Mouse (Mus musculus): ENCODE measurements around the gene Ppfia3. TPM values are rescaled to one million over a fixed set of nuclear protein-coding genes. Genes with fewer than 3 reads are reported as not detected.

The Ppfia3 gene
- polyA plus RNA-seq, 1 experiment from 2014 or later = 6.4 TPM

DNA sequence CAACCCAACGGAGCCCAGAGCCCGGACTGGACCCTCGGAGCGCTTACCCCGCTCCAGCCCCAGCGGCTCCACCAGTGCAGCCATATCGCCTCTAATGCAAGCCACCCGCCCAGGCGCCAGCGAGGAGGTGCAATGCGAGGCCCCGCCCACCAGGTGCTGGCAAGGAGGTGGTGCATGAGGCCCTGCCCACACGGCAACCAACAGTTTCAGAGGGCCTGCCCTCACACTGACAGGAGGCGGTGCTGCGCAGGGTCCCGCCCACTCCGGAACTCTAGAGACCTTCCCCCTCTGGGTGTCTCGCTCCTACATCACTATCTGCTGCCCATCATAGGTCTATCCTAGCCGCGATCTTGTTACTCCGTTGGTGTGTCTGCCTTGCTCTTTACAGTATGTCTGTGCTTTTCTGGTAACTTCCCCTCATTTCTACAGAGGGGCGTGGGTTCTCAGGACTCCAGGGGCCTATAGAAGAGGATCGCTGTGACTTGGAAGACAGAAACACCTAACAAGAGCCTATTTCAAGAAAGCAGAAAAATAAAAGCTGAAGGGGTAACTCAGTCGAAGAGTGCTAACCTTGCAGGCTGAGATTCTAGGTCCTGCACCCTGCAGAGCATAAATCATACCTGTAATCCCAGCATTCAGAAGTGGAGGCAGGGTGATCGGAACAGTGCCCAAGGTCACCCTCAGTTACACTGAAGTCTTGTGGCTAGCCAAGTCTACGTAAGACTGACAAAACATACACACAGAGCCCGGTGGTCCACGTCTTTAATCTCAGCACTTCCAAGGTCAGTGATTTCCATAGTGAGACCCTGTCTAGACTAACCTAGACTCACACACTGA lies 3.9 kb upstream of the Ppfia3 start, which contains the start of gene Lin7b:
Lin7b (minus strand) TSS at position 109 of the 837 bp plus-strand sequence.
- H3K27ac ChIP-seq (replicated peaks) = peak within 1 kb of the TSS; percentile 69; the same call in 1 of the 2 replicates
- DNase-seq (ENCODE audit: low spot score) = peak; percentile 88

DNA sequence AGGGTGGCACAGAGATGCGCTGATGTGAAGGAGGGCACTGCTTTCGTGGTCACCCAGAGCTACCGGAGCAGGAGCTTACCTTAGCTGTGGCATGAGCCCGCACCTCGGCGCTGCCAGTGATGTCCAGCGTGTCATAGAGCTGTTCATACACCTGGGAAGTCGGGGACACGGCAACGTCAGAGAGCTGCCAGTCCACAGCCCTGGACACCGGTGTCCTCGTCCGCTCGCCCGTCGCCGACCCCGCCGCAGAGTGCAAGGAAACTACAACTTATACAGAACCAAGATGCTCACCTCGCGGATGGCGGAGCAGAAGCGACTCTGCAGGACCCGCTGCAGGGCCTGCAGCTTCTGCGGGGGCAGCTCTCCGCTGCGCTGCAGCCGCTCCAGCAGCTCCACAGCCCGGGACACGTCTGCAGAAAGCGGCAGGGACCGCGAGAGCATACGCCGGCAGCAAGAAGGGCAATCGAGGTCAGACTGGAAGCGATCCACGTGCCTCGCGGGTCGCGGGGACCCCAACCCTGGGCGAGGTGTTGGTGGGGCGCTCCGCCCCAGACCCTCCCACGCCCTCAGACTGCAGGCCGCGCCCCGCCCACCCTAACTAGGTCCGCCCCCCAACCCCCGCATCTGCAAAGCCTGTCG lies 3.1 kb upstream of the Ppfia3 start:
- H3K27me3 ChIP-seq (ENCODE audit: low read depth, poor library complexity, severe bottlenecking) = peaks cover 44% of the 10 kb centered on the region
- peaks cover 36% of the 10 kb centered on the region for H3K36me3 ChIP-seq
- 9% methylated on average over 52 of the region's 52 CpGs for WGBS
- H3K9me3 ChIP-seq (replicated peaks) = no peaks in the 10 kb centered on the region
- H3K4me1 ChIP-seq = peaks cover 54% of the 10 kb centered on the region
- H3K4me3 ChIP-seq = peak overlapping the region; percentile 64
- DNase-seq (ENCODE audit: low spot score) = no peak
- peak overlapping the region; percentile 69; the same call in 1 of the 2 replicates for H3K27ac ChIP-seq (replicated peaks)

More for the DNA sequence above, 3.9 kb upstream of the Ppfia3 start, which contains the start of gene Lin7b:
- Histone ChIP-seq H3K27me3 (ENCODE audit: low read depth, poor library complexity, severe bottlenecking) (peaks cover 36% of the 10 kb centered on the region), H3K36me3 (peaks cover 42% of the 10 kb centered on the region), H3K4me3 (peak within 1 kb of the TSS; percentile 64), H3K9me3 (replicated peaks) (no peaks in the 10 kb centered on the region), H3K4me1 (peaks cover 51% of the 10 kb centered on the region)
- 12% methylated on average over 28 of the region's 28 CpGs for WGBS

DNA sequence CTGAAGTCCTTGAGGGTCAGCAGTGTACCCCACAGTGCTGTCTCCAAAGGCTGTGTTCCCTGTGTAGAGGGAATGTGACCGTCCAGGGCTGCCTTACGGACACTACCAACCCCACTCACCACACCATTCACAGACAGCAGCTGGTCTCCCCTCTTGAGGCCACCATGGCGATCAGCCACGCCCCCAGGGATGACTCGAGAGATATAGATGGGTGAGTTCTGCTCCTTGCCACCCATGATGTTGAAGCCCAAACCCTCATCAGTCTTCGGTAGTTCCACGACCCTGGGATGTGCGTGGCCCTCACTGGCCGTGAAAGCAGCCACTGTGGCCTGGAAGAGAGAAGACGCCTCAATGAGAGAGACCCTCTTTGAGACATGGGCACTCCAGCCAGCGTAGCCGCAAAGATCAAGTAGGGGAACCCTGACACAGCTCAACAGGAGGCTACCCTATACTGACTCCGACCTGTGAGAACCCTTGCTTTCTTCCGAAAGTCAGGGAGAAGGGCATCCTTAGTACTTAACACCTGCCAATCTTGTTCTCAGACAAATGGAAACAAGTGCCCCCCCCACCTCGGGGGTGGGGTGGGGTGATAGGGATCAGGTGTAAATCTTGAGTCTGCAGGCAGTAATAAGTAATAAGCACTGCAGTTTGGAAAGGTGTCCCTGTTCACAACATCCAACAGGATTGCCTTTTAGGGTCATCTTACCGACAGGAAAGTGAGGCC lies 2.4 kb upstream of the Ppfia3 start:
- H3K4me3 ChIP-seq = peak overlapping the region; percentile 88

DNA sequence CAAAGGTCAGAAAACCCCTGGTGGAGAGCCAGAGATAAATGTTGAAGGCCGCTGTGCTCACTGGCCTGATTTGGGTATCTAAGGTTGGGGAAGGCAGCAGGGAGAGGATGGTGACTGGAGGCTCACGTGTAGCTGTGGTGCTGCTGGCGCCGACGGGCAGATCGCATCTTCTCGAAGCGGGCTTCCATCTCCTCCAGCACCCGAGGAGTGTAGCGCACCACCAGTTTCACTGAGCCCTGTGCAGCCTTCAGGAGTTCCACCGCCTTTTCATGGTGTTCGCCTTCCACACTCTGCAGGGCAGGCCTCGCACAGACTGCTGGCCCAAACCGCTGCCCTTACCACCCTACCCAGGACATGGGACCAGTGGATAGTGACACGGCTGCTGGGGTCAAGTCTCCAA lies 1.4 kb upstream of the Ppfia3 start:
- Histone ChIP-seq H3K4me1 (peaks cover 54% of the 10 kb centered on the region), H3K27me3 (ENCODE audit: low read depth, poor library complexity, severe bottlenecking) (peaks cover 62% of the 10 kb centered on the region), H3K27ac (replicated peaks) (peak overlapping the region; percentile 89), H3K36me3 (peaks cover 18% of the 10 kb centered on the region), H3K9me3 (replicated peaks) (no peaks in the 10 kb centered on the region), H3K4me3 (peak overlapping the region; percentile 88)
- DNase-seq (ENCODE audit: low spot score) = no peak
- WGBS = 80% methylated on average over 15 of the region's 15 CpGs

More for the DNA sequence above, 2.4 kb upstream of the Ppfia3 start:
- Histone ChIP-seq H3K36me3 (peaks cover 28% of the 10 kb centered on the region), H3K9me3 (replicated peaks) (no peaks in the 10 kb centered on the region), H3K27ac (replicated peaks) (no peak overlapping the region), H3K27me3 (ENCODE audit: low read depth, poor library complexity, severe bottlenecking) (peaks cover 52% of the 10 kb centered on the region), H3K4me1 (peaks cover 54% of the 10 kb centered on the region)
- no peak for DNase-seq (ENCODE audit: low spot score)
- 75% methylated on average over 16 of the region's 16 CpGs for WGBS

DNA sequence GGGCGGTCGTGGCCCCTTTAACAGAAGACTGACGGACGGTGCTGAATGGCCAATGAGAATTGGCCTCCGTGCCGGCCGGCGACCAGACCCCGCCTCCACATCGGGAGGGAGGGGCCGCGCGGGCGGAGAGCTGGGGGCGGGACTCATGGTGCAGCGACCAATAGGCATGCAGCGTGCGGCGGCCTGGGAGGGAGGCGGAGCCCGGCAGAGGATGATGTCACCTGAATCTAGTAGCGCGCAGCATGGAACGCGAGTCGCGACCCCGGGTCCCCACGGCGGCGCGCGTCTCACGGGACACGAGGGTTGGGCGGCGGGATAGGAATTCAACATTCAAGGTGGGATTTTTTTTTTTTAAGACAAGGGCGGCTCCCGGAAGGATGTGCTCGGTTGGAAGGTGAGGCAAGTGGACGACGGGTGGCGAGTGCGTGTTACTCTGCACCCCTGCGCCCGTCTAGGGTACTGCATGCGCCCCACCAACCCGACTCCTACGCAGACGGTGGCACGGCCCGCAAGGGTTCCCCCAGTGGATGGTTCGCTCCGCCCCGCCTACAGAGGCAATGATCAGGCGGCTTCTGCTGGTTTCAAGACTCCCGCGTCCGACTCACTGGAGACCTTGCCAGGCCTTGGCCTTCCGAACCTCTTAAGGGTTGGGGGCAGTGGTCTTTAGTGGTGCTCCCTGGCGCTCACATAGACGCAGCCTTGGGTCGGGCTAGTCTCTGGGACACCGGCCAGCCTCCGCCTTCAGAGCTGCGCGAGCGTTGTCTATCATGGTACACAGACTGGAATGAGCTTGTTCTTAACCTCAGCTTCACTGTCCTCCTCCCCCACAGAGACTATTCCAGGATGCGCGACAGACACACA lies 431 bp upstream of the Ppfia3 start:
- Histone ChIP-seq H3K27me3 (ENCODE audit: low read depth, poor library complexity, severe bottlenecking) (peaks cover 71% of the 10 kb centered on the region), H3K36me3 (peaks cover 9% of the 10 kb centered on the region), H3K9me3 (replicated peaks) (no peaks in the 10 kb centered on the region), H3K27ac (replicated peaks) (peak overlapping the region; percentile 89), H3K4me3 (peak overlapping the region; percentile 88), H3K4me1 (peaks cover 63% of the 10 kb centered on the region)
- under 1% methylated on average over 70 of the region's 70 CpGs for WGBS
- DNase-seq (ENCODE audit: low spot score) = peak; percentile 99

DNA sequence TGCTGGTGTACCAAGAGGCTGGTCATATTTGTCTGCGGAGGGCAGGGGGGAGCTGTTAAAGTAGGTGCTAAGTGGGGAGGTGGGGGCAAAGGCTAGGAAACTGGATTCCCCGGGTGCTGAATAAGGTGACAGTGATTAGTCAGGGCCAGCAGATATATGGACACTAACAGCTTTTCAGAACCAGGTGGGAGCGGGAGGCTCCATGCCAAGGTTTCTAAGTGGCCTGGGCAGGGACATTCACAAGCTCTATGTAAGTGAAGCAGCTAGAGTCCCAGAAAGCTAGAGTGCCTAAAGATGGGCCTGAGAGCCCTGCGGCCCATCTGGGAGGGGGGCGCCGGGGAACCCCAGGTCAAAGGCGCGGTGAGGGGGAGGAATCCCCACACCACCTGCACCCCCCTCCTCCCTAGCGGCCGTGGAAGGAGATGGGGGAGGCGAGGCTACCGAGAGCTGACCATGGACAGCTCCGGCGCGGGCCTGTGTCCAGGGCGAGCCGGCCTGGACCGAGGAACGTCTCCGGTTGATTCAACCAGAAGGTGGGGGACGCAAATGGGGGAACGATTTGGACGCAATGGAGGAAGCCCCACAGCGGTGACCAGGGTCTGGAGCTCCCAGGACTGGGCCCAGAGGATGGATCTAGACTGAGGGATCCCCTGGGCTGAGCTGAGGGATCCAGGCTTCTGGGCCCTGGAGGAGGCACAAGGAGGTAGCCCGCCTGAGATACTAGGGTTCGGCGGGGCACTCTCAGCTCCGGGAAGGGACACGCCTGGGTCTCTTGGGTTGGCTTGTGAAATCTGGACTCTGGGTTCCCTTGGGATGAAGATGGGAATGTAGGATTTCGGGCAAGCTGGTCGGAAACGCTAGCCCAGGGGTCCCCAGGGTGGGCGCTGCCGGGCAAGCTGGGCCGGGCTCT lies 822 bp downstream of the Ppfia3 start:
- Histone ChIP-seq H3K27me3 (ENCODE audit: low read depth, poor library complexity, severe bottlenecking) (peaks cover 83% of the 10 kb centered on the region), H3K4me1 (peaks cover 68% of the 10 kb centered on the region), H3K4me3 (peak overlapping the region; percentile 88), H3K36me3 (no peaks in the 10 kb centered on the region; the same call in 1 of the 2 replicates), H3K9me3 (replicated peaks) (no peaks in the 10 kb centered on the region), H3K27ac (replicated peaks) (peak overlapping the region; percentile 89)
- WGBS = 4% methylated on average over 35 of the region's 35 CpGs
- peak; percentile 60 for DNase-seq (ENCODE audit: low spot score)

DNA sequence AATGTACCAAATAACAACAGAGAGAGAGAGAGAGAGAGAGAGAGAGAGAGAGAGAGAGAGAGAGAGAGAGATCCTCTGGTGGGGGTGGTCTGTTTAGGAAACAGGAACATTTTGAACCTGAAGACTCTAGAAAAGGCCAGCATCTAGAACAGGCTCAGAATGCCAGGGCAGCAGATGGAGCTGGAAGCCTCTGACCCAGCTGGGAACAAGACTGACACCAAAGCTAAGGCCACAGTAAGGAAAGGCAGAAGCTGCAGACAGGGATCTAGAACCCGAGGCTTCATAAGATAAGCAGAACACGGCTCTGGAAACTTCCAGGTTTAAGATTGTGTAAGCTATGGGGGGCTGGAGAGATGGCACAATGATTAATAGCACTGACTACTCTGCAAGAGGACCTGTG lies 2.8 kb downstream of the Ppfia3 start:
- DNase-seq (ENCODE audit: low spot score) = no peak
- H3K27me3 ChIP-seq (ENCODE audit: low read depth, poor library complexity, severe bottlenecking) = peaks cover 84% of the 10 kb centered on the region
- 92% methylated on average over 2 of the region's 2 CpGs for WGBS

DNA sequence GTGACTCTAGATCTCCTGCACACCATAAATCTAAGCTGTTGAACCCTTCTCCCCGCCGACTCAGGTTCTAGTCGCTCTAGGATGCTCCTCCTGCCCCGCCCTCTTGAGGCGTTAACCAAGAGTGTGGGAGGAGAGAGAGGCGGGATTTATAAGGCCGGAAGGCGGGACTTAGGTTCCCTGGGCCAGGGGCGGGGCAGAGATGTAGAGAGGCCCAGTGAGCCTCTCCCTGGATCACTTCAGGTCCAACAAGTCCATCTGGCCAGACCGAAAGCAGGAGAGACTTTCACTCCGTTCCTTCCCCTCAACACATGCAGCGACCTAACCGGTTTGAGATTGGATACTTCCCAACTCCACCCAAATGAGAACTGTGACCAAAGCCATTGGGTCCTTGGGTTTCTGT lies 4.0 kb downstream of the Ppfia3 start:
- H3K27ac ChIP-seq (replicated peaks) = no peak overlapping the region
- no peaks in the 10 kb centered on the region for H3K9me3 ChIP-seq (replicated peaks)
- peaks cover 5% of the 10 kb centered on the region; the same call in 1 of the 2 replicates for H3K36me3 ChIP-seq
- peaks cover 41% of the 10 kb centered on the region for H3K4me1 ChIP-seq
- peak overlapping the region; percentile 68; the same call in 1 of the 2 replicates for H3K4me3 ChIP-seq
- WGBS = 5% methylated on average over 13 of the region's 13 CpGs
- H3K27me3 ChIP-seq (ENCODE audit: low read depth, poor library complexity, severe bottlenecking) = peaks cover 72% of the 10 kb centered on the region
- peak; percentile 50 for DNase-seq (ENCODE audit: low spot score)

More for the DNA sequence above, 2.8 kb downstream of the Ppfia3 start:
- H3K36me3 ChIP-seq = no peaks in the 10 kb centered on the region; the same call in 1 of the 2 replicates
- no peak overlapping the region for H3K27ac ChIP-seq (replicated peaks)
- no peak overlapping the region for H3K4me3 ChIP-seq
- H3K9me3 ChIP-seq (replicated peaks) = no peaks in the 10 kb centered on the region
- peaks cover 53% of the 10 kb centered on the region for H3K4me1 ChIP-seq

DNA sequence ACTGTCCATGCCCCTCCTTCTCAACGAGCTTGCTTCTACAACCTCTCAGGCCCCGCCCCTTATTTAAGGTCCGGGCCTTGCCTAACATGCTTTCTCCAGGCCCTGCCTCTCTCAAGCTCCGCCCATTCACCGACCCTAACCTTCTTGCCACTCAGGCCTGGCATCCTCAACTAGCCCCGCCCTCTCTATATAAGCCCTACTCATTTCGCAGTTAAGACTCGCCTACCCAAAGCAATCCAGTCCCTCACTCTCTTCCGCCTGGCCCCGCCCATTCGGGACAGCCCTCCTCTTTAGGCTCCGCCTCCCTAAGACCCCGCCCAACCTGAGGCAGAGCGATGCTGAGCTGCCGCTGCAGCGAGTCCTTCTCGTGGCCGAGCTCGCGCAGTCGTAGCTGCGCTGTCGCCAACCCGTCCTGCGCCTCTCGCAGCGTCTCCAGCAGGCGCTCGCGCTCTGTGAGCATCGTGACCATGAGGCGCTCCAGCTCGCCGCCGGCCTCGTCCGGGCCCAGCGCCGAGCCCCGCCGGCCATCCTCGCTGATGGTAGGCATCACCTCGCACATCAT lies 5.5 kb downstream of the Ppfia3 start:
- peak overlapping the region; percentile 68 for H3K4me3 ChIP-seq
- H3K27ac ChIP-seq (replicated peaks) = peak overlapping the region; percentile 81
- peaks cover 31% of the 10 kb centered on the region for H3K4me1 ChIP-seq
- DNase-seq (ENCODE audit: low spot score) = peak; percentile 90
- peaks cover 70% of the 10 kb centered on the region for H3K27me3 ChIP-seq (ENCODE audit: low read depth, poor library complexity, severe bottlenecking)
- peaks cover 17% of the 10 kb centered on the region for H3K36me3 ChIP-seq
- H3K9me3 ChIP-seq (replicated peaks) = no peaks in the 10 kb centered on the region
- WGBS = under 1% methylated on average over 43 of the region's 43 CpGs

DNA sequence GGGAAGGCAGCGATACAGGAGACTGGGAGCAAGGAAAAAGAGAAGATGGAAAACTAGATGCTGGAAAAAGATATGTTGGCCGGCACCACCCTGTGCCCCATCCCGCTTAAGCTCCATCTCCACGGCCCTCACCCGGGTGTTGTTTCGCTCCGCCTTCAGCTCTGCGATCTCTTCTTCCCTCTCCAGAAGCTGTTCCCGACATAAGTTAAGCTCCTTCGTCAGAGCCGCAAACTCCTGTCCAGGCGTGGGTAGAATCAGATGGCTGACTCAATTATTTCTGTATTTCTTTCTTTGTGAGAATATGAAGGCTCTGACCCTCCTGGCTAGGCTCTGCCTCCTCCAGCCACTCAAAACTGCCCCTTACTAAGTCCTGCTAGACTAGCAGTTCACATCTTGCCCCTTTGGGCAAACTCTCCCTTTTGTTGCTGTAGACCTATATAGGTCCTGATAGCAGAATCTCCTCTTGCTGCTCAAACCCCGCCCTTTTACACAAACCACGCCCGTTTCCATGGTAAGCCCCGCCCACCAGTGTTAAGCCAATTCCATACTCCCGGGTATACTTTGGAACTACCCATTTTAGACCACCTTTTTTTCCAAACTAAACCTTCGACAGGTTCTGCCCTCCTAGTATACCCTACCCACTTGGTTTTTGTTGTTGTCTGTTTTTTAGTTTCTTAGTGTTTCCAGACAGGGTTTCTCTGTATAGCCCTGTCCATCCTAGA lies 6.3 kb downstream of the Ppfia3 start:
- peaks cover 66% of the 10 kb centered on the region for H3K27me3 ChIP-seq (ENCODE audit: low read depth, poor library complexity, severe bottlenecking)
- H3K4me3 ChIP-seq = peak overlapping the region; percentile 68
- H3K4me1 ChIP-seq = peaks cover 28% of the 10 kb centered on the region
- WGBS = 56% methylated on average over 18 of the region's 18 CpGs
- DNase-seq (ENCODE audit: low spot score) = no peak
- peaks cover 23% of the 10 kb centered on the region for H3K36me3 ChIP-seq
- no peaks in the 10 kb centered on the region for H3K9me3 ChIP-seq (replicated peaks)
- no peak overlapping the region for H3K27ac ChIP-seq (replicated peaks)

Data from midbrain, embryonic 10.5 days (tissue).